Mouse (Mus musculus): ENCODE data around the gene Hpse2. TPM values are rescaled to one million over a fixed set of nuclear protein-coding genes. Genes with fewer than 3 reads are reported as not detected.

Gene Hpse2
- polyA plus RNA-seq, 1 experiment from 2014 or later = 0.05 TPM

GRCm38 (mm10) chr19:42869663-42870530 lies 518.3 kb downstream of the Hpse2 start:
- Histone ChIP-seq H3K4me3 (replicated peaks) (no peak overlapping the region), H3K9me3 (no peaks in the 10 kb centered on the region), H3K4me2 (replicated peaks) (no peak overlapping the region), H3K9ac (replicated peaks) (no peak overlapping the region), H3K27me3 (no peaks in the 10 kb centered on the region), H3K36me3 (no peaks in the 10 kb centered on the region), H3K27ac (no peak overlapping the region), H3K4me1 (replicated peaks) (no peaks in the 10 kb centered on the region)
- no peak for ATAC-seq
- 82% methylated on average over 8 of the region's 8 CpGs for WGBS

DNA sequence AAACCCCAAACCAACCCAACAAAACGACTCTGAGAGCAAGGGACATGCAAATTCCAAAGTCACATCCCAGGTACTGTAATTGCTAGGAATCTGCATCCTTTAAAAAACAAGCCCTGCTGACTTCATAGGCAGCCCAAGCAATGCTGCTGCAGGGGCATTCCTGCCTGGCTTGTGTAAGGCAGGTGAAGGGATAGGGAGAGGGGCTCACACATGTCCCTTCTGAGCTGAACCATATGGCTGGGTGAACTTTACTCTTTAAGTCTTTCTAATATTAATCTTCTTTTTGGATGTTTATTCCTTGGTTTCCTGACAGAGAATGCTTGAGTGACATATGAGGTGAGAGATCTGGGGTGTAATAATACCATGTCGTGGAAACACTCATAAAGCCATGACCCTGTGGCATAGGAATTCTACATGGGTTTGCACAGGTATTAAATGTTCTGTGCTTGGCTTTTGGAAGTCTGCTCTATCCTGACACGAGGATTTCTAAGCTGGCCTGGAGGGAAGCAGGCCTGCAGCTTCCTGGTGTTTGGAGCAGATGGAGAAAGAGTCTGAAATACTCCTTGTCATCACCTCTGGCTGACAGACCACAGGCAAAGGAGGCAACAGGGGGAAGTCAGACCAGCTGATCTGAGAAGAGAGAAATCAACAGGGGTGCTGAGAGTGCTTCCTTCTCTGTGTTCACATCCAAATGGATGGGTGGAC lies 519.0 kb downstream of the Hpse2 start:
- no peak for ATAC-seq
- H3K9me3 ChIP-seq = no peaks in the 10 kb centered on the region
- H3K4me3 ChIP-seq (replicated peaks) = no peak overlapping the region
- H3K4me2 ChIP-seq (replicated peaks) = no peak overlapping the region
- WGBS = 66% methylated on average over 3 of the region's 3 CpGs
- H3K27ac ChIP-seq = no peak overlapping the region
- H3K9ac ChIP-seq (replicated peaks) = no peak overlapping the region
- no peaks in the 10 kb centered on the region for H3K36me3 ChIP-seq
- H3K27me3 ChIP-seq = no peaks in the 10 kb centered on the region
- H3K4me1 ChIP-seq (replicated peaks) = no peaks in the 10 kb centered on the region

- 67% methylated on average over 3 of the region's 3 CpGs for WGBS
Measured at GRCm38 (mm10) chr19:42863013-42863412, 525.1 kb downstream of the Hpse2 start.

GRCm38 (mm10) chr19:42857096-42857495 lies 531.1 kb downstream of the Hpse2 start:
- no peaks in the 10 kb centered on the region for H3K9me3 ChIP-seq
- H3K4me2 ChIP-seq (replicated peaks) = no peak overlapping the region
- no peak overlapping the region for H3K9ac ChIP-seq (replicated peaks)
- no peaks in the 10 kb centered on the region for H3K36me3 ChIP-seq
- no peak for ATAC-seq
- H3K4me3 ChIP-seq (replicated peaks) = no peak overlapping the region
- H3K27ac ChIP-seq = no peak overlapping the region
- no peaks in the 10 kb centered on the region for H3K4me1 ChIP-seq (replicated peaks)
- H3K27me3 ChIP-seq = no peaks in the 10 kb centered on the region
- 92% methylated on average over 5 of the region's 5 CpGs for WGBS

More at GRCm38 (mm10) chr19:42863013-42863412, 525.1 kb downstream of the Hpse2 start:
- no peak overlapping the region for H3K27ac ChIP-seq
- H3K4me2 ChIP-seq (replicated peaks) = no peak overlapping the region
- no peaks in the 10 kb centered on the region for H3K4me1 ChIP-seq (replicated peaks)
- H3K9ac ChIP-seq (replicated peaks) = no peak overlapping the region
- ATAC-seq = no peak
- H3K27me3 ChIP-seq = no peaks in the 10 kb centered on the region
- H3K36me3 ChIP-seq = no peaks in the 10 kb centered on the region
- H3K4me3 ChIP-seq (replicated peaks) = no peak overlapping the region
- no peaks in the 10 kb centered on the region for H3K9me3 ChIP-seq

GRCm38 (mm10) chr19:42855649-42856048 lies 532.5 kb downstream of the Hpse2 start:
- Histone ChIP-seq H3K27ac (no peak overlapping the region), H3K27me3 (no peaks in the 10 kb centered on the region), H3K4me2 (replicated peaks) (no peak overlapping the region), H3K4me1 (replicated peaks) (no peaks in the 10 kb centered on the region), H3K9ac (replicated peaks) (no peak overlapping the region), H3K4me3 (replicated peaks) (no peak overlapping the region), H3K9me3 (no peaks in the 10 kb centered on the region), H3K36me3 (no peaks in the 10 kb centered on the region)
- 91% methylated on average over 4 of the region's 4 CpGs for WGBS
- ATAC-seq = no peak

- no peak overlapping the region for H3K9ac ChIP-seq (replicated peaks)
- H3K4me2 ChIP-seq (replicated peaks) = no peak overlapping the region
- H3K4me1 ChIP-seq (replicated peaks) = no peaks in the 10 kb centered on the region
- no peaks in the 10 kb centered on the region for H3K9me3 ChIP-seq
- H3K27ac ChIP-seq = no peak overlapping the region
- no peaks in the 10 kb centered on the region for H3K36me3 ChIP-seq
- H3K4me3 ChIP-seq (replicated peaks) = no peak overlapping the region
- H3K27me3 ChIP-seq = no peaks in the 10 kb centered on the region
- ATAC-seq = no peak
- 88% methylated on average over 5 of the region's 5 CpGs for whole genome bisulfite sequencing
Measured at GRCm38 (mm10) chr19:42850444-42850843, 537.7 kb downstream of the Hpse2 start.

GRCm38 (mm10) chr19:42839621-42840294 lies 548.4 kb downstream of the Hpse2 start:
- no peaks in the 10 kb centered on the region for H3K27me3 ChIP-seq
- no peak for ATAC-seq
- H3K4me2 ChIP-seq (replicated peaks) = no peak overlapping the region
- H3K4me1 ChIP-seq (replicated peaks) = no peaks in the 10 kb centered on the region
- H3K36me3 ChIP-seq = no peaks in the 10 kb centered on the region
- WGBS = 93% methylated on average over 4 of the region's 4 CpGs
- no peaks in the 10 kb centered on the region for H3K9me3 ChIP-seq
- no peak overlapping the region for H3K27ac ChIP-seq
- no peak overlapping the region for H3K4me3 ChIP-seq (replicated peaks)
- H3K9ac ChIP-seq (replicated peaks) = no peak overlapping the region

GRCm38 (mm10) chr19:42839118-42839517 lies 549.0 kb downstream of the Hpse2 start:
- H3K4me1 ChIP-seq (replicated peaks) = no peaks in the 10 kb centered on the region
- H3K27me3 ChIP-seq = no peaks in the 10 kb centered on the region
- no peaks in the 10 kb centered on the region for H3K9me3 ChIP-seq
- H3K4me3 ChIP-seq (replicated peaks) = no peak overlapping the region
- H3K9ac ChIP-seq (replicated peaks) = no peak overlapping the region
- H3K36me3 ChIP-seq = no peaks in the 10 kb centered on the region
- no peak overlapping the region for H3K27ac ChIP-seq
- ATAC-seq = no peak
- no peak overlapping the region for H3K4me2 ChIP-seq (replicated peaks)
- 83% methylated on average over 2 of the region's 2 CpGs for WGBS

DNA sequence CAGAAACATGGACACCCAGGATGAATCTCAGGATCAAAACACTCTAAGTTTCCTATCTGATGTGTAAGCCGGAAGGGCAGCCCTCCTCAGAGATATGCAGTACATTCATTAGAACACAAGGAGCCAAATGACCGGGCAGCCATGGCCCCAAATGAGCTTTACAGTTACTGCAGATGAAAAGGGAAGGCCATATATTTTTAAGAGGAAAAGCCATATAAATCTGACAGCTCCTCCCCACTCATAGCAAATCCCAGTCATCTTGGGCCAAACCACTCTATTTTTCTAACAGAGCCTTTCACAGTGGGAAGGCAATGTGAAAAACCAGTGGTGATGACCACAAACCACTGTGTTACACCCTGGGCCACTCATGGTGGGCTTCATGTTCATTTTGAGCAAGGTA lies 549.9 kb downstream of the Hpse2 start:
- Histone ChIP-seq H3K36me3 (no peaks in the 10 kb centered on the region), H3K27ac (no peak overlapping the region), H3K4me3 (replicated peaks) (no peak overlapping the region), H3K4me2 (replicated peaks) (no peak overlapping the region), H3K9ac (replicated peaks) (no peak overlapping the region), H3K4me1 (replicated peaks) (no peaks in the 10 kb centered on the region), H3K27me3 (no peaks in the 10 kb centered on the region), H3K9me3 (no peaks in the 10 kb centered on the region)
- WGBS = 83% methylated on average over 2 of the region's 2 CpGs
- ATAC-seq = no peak

GRCm38 (mm10) chr19:42837591-42837990 lies 550.6 kb downstream of the Hpse2 start:
- WGBS = 90% methylated on average over 10 of the region's 10 CpGs
- Histone ChIP-seq H3K9ac (replicated peaks) (no peak overlapping the region), H3K27me3 (no peaks in the 10 kb centered on the region), H3K4me2 (replicated peaks) (no peak overlapping the region), H3K4me1 (replicated peaks) (no peaks in the 10 kb centered on the region), H3K27ac (no peak overlapping the region), H3K9me3 (no peaks in the 10 kb centered on the region), H3K36me3 (no peaks in the 10 kb centered on the region), H3K4me3 (replicated peaks) (no peak overlapping the region)
- no peak for ATAC-seq

DNA sequence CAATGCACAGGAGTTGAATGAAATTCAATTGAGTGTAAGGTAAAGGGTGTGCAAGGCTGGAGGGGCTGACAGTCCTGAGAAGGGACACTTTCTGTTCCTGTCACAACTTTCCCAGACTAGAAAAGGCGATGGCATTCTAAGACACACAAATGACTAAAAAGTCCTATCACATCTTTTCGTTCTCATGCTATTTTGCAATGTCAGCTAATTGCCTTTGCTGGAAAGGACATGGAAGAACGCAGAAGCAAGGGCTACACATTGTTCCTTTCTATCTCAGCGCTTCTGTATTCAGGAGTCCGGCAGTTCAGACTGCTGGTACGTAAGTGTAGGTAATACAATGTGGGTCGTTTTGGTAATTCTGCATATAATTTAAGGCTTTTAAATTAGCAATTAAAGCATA lies 555.0 kb downstream of the Hpse2 start:
- no peak overlapping the region for H3K27ac ChIP-seq
- H3K27me3 ChIP-seq = no peaks in the 10 kb centered on the region
- 86% methylated on average over 7 of the region's 7 CpGs for WGBS
- no peaks in the 10 kb centered on the region for H3K9me3 ChIP-seq
- no peak overlapping the region for H3K9ac ChIP-seq (replicated peaks)
- H3K36me3 ChIP-seq = no peaks in the 10 kb centered on the region
- no peaks in the 10 kb centered on the region for H3K4me1 ChIP-seq (replicated peaks)
- ATAC-seq = no peak
- H3K4me2 ChIP-seq (replicated peaks) = no peak overlapping the region
- H3K4me3 ChIP-seq (replicated peaks) = no peak overlapping the region

GRCm38 (mm10) chr19:42832251-42832650 lies 555.9 kb downstream of the Hpse2 start:
- no peak for ATAC-seq
- no peak overlapping the region for H3K4me3 ChIP-seq (replicated peaks)
- no peak overlapping the region for H3K9ac ChIP-seq (replicated peaks)
- no peaks in the 10 kb centered on the region for H3K9me3 ChIP-seq
- no peak overlapping the region for H3K4me2 ChIP-seq (replicated peaks)
- H3K27ac ChIP-seq = no peak overlapping the region
- no peaks in the 10 kb centered on the region for H3K27me3 ChIP-seq
- 92% methylated on average over 2 of the region's 2 CpGs for WGBS
- no peaks in the 10 kb centered on the region for H3K36me3 ChIP-seq
- no peaks in the 10 kb centered on the region for H3K4me1 ChIP-seq (replicated peaks)

Data from midbrain, embryonic 13.5 days (tissue).